Mouse (Mus musculus): ENCODE results near the gene A4galt. TPM values are rescaled to one million over a fixed set of nuclear protein-coding genes. Genes with fewer than 3 reads are reported as not detected.

Gene A4galt
- total and polyA plus RNA-seq, 3 experiments, result 11.2 to 23.6 (median 15.9) TPM

DNA sequence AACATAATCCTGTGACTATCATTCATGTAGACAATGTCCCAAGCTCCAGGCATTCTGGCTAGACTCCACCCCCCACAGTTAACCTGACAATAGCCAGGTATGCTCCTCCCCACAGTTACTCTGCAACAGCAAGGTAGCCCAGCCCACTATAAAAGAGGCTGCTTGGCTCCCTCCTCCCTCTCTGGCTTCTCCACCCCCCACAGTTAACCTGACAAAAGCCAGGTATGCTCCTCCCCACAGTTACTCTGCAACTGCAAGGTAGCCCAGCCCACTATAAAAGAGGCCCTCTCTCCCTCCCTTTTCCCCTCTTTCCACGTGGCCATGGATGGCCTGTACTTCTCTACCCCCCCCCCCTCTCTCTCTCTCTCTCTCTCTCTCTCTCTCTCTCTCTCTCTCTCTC is 14.8 kb downstream of the A4galt start:
- Histone ChIP-seq H3K36me3 (replicated peaks in 1 of 2; ENCODE audit: control insufficient read depth in 1 of 2, insufficient read depth in 1 of 2, low read length in 1 of 2) (peaks cover 0 to 34% of the 10 kb centered on the region in 2 experiments), H3K4me1 (ENCODE audit: control insufficient read depth in 1 of 2, insufficient read depth in 2 of 2) (peaks cover 6 to 36% of the 10 kb centered on the region in 2 experiments), H3K4me3 (replicated peaks in 1 of 3; ENCODE audit: low read depth in 2 of 3, low read length in 2 of 3, poor library complexity in 1 of 3) (no peak overlapping the region), H3K27me3 (replicated peaks) (no peaks in the 10 kb centered on the region), H3K79me2 (replicated peaks; ENCODE audit: control insufficient read depth, extremely low read depth, insufficient read depth, poor library complexity, severe bottlenecking) (peaks cover 3% of the 10 kb centered on the region; the same call in 1 of the 2 replicates), H3K9ac (ENCODE audit: insufficient read depth, low read depth) (no peak overlapping the region), H3K27ac (ENCODE audit: insufficient read depth, low read depth) (no peak overlapping the region), H3K9me3 (replicated peaks; ENCODE audit: low read length) (peaks cover 4% of the 10 kb centered on the region), H3K4me2 (ENCODE audit: insufficient read depth, low read depth, poor library complexity, severe bottlenecking) (no peak overlapping the region)
- in situ Hi-C loops (cut with MboI; ENCODE audit: low pct_ligation_motif_present, low pct_unique_long_range_greater_than_20kb, low sequenced_read_pairs) (no loop called here), dilution Hi-C loops (cut with MboI; ENCODE audit: extremely low pct_ligation_motif_present, extremely low pct_unique_long_range_greater_than_20kb, low sequenced_read_pairs) (no loop called here)
- DNase-seq (ENCODE audit: extremely low read depth), result no peak
- TF ChIP-seq MXI1 (IDR thresholded peaks at IDR 0.05; ENCODE audit: low read depth, low read length) (no peak), MEF2A (IDR thresholded peaks at IDR 0.05; ENCODE audit: borderline replicate concordance, low read depth, low read length) (no peak), ETS1 (conservative IDR thresholded peaks at IDR 0.05; ENCODE audit: low read depth, low read length) (no peak), MAFK (IDR thresholded peaks at IDR 0.05; ENCODE audit: insufficient replicate concordance, low read length) (no peak)

DNA sequence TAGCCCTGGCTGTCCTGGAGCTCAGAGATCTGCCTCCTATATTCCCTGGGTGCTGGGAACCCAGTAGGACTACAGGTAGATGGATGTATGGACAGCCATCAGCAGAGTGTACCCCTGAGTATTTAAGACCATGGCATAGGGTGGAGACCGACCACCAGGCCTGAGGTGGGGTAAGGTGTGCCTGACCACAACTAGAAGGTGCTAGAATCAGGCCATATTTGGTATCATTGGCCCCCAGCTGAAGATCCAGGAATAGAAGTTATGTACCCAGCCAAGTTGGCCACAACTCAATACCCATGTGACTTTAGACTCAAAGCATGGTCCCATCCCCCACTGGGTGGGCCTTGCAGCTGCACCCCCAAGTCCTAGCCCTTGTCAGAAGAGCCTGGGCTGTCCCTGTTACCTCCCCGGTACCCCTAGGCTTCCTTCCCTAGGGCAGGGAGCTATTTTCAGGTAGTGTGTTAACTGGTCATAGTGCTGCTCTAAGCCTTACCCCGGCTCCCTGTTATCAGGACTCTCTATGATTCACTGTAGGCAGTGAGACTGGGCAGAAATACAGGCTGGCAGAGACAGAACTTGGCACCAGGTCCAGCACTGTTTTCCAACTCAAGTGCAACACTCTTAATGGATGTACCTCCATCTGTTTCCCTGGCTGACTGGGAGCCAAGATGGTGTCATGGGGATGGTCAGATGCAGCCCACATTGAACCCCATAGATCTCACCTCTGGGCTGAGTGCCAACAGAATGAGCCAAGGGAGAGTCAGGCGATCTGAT is 18.2 kb downstream of the A4galt start:
- dilution Hi-C loops (cut with MboI; ENCODE audit: extremely low pct_ligation_motif_present, extremely low pct_unique_long_range_greater_than_20kb, low sequenced_read_pairs), result no loop called here
- H3K79me2 ChIP-seq (replicated peaks; ENCODE audit: control insufficient read depth, extremely low read depth, insufficient read depth, poor library complexity, severe bottlenecking), result no peaks in the 10 kb centered on the region; the same call in 1 of the 2 replicates

DNA sequence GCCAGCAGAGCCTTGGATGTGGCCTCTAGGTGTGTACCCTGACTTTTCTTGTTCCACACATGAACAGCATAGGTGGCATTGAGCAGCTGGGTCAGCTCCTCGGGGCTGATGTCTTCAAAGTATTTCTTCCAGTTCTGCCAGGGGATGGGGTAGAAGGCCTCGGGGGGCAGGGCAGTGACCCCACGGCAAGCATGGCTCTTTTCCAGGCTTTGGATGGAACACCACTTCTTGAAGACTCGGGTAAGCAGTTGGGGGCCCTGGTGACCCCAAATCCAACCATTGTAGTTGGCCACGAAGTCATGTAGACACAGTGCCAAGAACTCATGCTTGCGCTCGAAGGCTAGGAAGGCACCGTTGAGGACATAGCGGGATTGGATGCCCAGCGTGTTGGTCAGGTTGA is 24.0 kb downstream of the A4galt start:
- peaks cover 20 to 42% of the 10 kb centered on the region in 2 experiments for H3K4me1 ChIP-seq (ENCODE audit: control insufficient read depth in 1 of 2, insufficient read depth in 2 of 2)
- no peak for DNase-seq (ENCODE audit: extremely low read depth)
- in situ Hi-C loops (cut with MboI; ENCODE audit: low pct_ligation_motif_present, low pct_unique_long_range_greater_than_20kb, low sequenced_read_pairs) (no loop called here), dilution Hi-C loops (cut with MboI; ENCODE audit: extremely low pct_ligation_motif_present, extremely low pct_unique_long_range_greater_than_20kb, low sequenced_read_pairs) (no loop called here)
- no peak overlapping the region for H3K27ac ChIP-seq (ENCODE audit: insufficient read depth, low read depth)
- no peak overlapping the region for H3K4me2 ChIP-seq (ENCODE audit: insufficient read depth, low read depth, poor library complexity, severe bottlenecking)
- no peak for TF ChIP-seq HCFC1 (IDR thresholded peaks at IDR 0.05; ENCODE audit: low read depth, low read length)
- no peak for TF ChIP-seq MXI1 (IDR thresholded peaks at IDR 0.05; ENCODE audit: low read depth, low read length)
- TF ChIP-seq POLR2AphosphoS2 (IDR thresholded peaks at IDR 0.05; ENCODE audit: low read depth, low read length), result no peak
- no peak for TF ChIP-seq SMC3 (IDR thresholded peaks at IDR 0.05; ENCODE audit: low read depth, low read length)
- TF ChIP-seq RAD21 (IDR thresholded peaks at IDR 0.05; ENCODE audit: low read depth, low read length), result no peak
- TF ChIP-seq TBP (conservative IDR thresholded peaks at IDR 0.05; ENCODE audit: low read depth, low read length), result no peak
- TF ChIP-seq NRF1 (IDR thresholded peaks at IDR 0.05; ENCODE audit: low read depth, low read length), result no peak
- TF ChIP-seq KAT2A (IDR thresholded peaks at IDR 0.05; ENCODE audit: insufficient replicate concordance, low read length), result no peak
- no peak for TF ChIP-seq CHD2 (IDR thresholded peaks at IDR 0.05; ENCODE audit: low read length)
- TF ChIP-seq RCOR1 (conservative IDR thresholded peaks at IDR 0.05; ENCODE audit: low read depth, low read length), result no peak
- no peak for TF ChIP-seq MYC (IDR thresholded peaks at IDR 0.05; ENCODE audit: low read depth, low read length)
- TF ChIP-seq USF1 (IDR thresholded peaks at IDR 0.05; ENCODE audit: low read depth, low read length), result no peak
- no peak for TF ChIP-seq MAX (IDR thresholded peaks at IDR 0.05; ENCODE audit: low read length)
- TF ChIP-seq UBTF (IDR thresholded peaks at IDR 0.05; ENCODE audit: low read depth, low read length), result no peak
- no peak for TF ChIP-seq ZC3H11A (IDR thresholded peaks at IDR 0.05; ENCODE audit: low read depth, low read length)
- no peak for TF ChIP-seq MAFK (IDR thresholded peaks at IDR 0.05; ENCODE audit: insufficient replicate concordance, low read length)
- TF ChIP-seq PAX5 (IDR thresholded peaks at IDR 0.05; ENCODE audit: low read length), result no peak
- TF ChIP-seq ZKSCAN1 (IDR thresholded peaks at IDR 0.05; ENCODE audit: borderline replicate concordance, low read depth, low read length), result no peak
- no peak overlapping the region for H3K9ac ChIP-seq (ENCODE audit: insufficient read depth, low read depth)
- no peak overlapping the region for H3K4me3 ChIP-seq (replicated peaks in 1 of 3; ENCODE audit: low read depth in 2 of 3, low read length in 2 of 3, poor library complexity in 1 of 3)
- H3K79me2 ChIP-seq (replicated peaks; ENCODE audit: control insufficient read depth, extremely low read depth, insufficient read depth, poor library complexity, severe bottlenecking), result no peaks in the 10 kb centered on the region
- H3K36me3 ChIP-seq (replicated peaks in 1 of 2; ENCODE audit: control insufficient read depth in 1 of 2, insufficient read depth in 1 of 2, low read length in 1 of 2), result peaks cover 20 to 53% of the 10 kb centered on the region in 2 experiments
- H3K9me3 ChIP-seq (replicated peaks; ENCODE audit: low read length), result no peaks in the 10 kb centered on the region
- H3K27me3 ChIP-seq (replicated peaks), result no peaks in the 10 kb centered on the region

More for the DNA sequence above, 18.2 kb downstream of the A4galt start:
- no peaks in the 10 kb centered on the region for H3K27me3 ChIP-seq (replicated peaks)
- H3K4me3 ChIP-seq (replicated peaks in 1 of 3; ENCODE audit: low read depth in 2 of 3, low read length in 2 of 3, poor library complexity in 1 of 3), result no peak overlapping the region
- TF ChIP-seq EP300 (IDR thresholded peaks at IDR 0.05; ENCODE audit: low read length), result no peak
- peaks cover 11 to 50% of the 10 kb centered on the region in 2 experiments for H3K36me3 ChIP-seq (replicated peaks in 1 of 2; ENCODE audit: control insufficient read depth in 1 of 2, insufficient read depth in 1 of 2, low read length in 1 of 2)
- H3K9ac ChIP-seq (ENCODE audit: insufficient read depth, low read depth), result no peak overlapping the region
- no peak overlapping the region for H3K27ac ChIP-seq (ENCODE audit: insufficient read depth, low read depth)
- H3K9me3 ChIP-seq (replicated peaks; ENCODE audit: low read length), result no peaks in the 10 kb centered on the region
- no peak overlapping the region for H3K4me2 ChIP-seq (ENCODE audit: insufficient read depth, low read depth, poor library complexity, severe bottlenecking)
- in situ Hi-C loops (cut with MboI; ENCODE audit: low pct_ligation_motif_present, low pct_unique_long_range_greater_than_20kb, low sequenced_read_pairs), result no loop called here
- peaks cover 6 to 40% of the 10 kb centered on the region in 2 experiments for H3K4me1 ChIP-seq (ENCODE audit: control insufficient read depth in 1 of 2, insufficient read depth in 2 of 2)
- no peak for DNase-seq (ENCODE audit: extremely low read depth)

All from CH12.LX (cell line).